Mouse (Mus musculus): Measurements from ENCODE around the gene H2-T23.
"Not testable (repeated sequence)": the region's sequence is repeated elsewhere in the genome, so short reads cannot be mapped to it uniquely, and the experiment has no call there.

Gene H2-T23

GRCm38 (mm10) chr17:36022922-36023321 is 9.7 kb downstream of the H2-T23 start:
- no peak for DNase-seq

GRCm38 (mm10) chr17:36022098-36022497 is 10.6 kb downstream of the H2-T23 start:
- DNase-seq: no peak

- DNase-seq: no peak
These were observed 11.3 kb downstream of the H2-T23 start for GRCm38 (mm10) chr17:36021309-36021708.

- no peak for DNase-seq
These were observed 12.2 kb downstream of the H2-T23 start, which contains the start of gene H2-T24 for GRCm38 (mm10) chr17:36020191-36021073. H2-T24 (minus strand) TSS chr17:36020560.

- no peak for DNase-seq
These were observed 13.1 kb downstream of the H2-T23 start for GRCm38 (mm10) chr17:36019519-36019918.

- DNase-seq: no peak
These were observed 13.7 kb downstream of the H2-T23 start for GRCm38 (mm10) chr17:36018979-36019378.

GRCm38 (mm10) chr17:36017046-36017445 is 15.6 kb downstream of the H2-T23 start:
- no peak for DNase-seq

GRCm38 (mm10) chr17:36014977-36015376 is 17.7 kb downstream of the H2-T23 start:
- no peak for DNase-seq

- not testable (repeated sequence) for DNase-seq
These were observed 28.2 kb downstream of the H2-T23 start for GRCm38 (mm10) chr17:36004409-36004808.

- DNase-seq: no peak
These were observed 29.3 kb downstream of the H2-T23 start for GRCm38 (mm10) chr17:36003331-36003730.

- no peak for DNase-seq
These were observed 30.7 kb downstream of the H2-T23 start for GRCm38 (mm10) chr17:36001966-36002365.

GRCm38 (mm10) chr17:36001121-36001897 is 31.3 kb downstream of the H2-T23 start:
- DNase-seq: no peak

GRCm38 (mm10) chr17:36000349-36000748 is 32.3 kb downstream of the H2-T23 start:
- no peak for DNase-seq

GRCm38 (mm10) chr17:35999356-35999755 is 33.3 kb downstream of the H2-T23 start:
- DNase-seq: no peak

- DNase-seq: no peak
These were observed 33.9 kb downstream of the H2-T23 start for GRCm38 (mm10) chr17:35998545-35999305.

- DNase-seq: no peak
These were observed 34.7 kb downstream of the H2-T23 start for GRCm38 (mm10) chr17:35997713-35998510.

GRCm38 (mm10) chr17:35996949-35997348 is 35.7 kb downstream of the H2-T23 start:
- peak; percentile 94 for DNase-seq

- DNase-seq: no peak
These were observed 37.8 kb downstream of the H2-T23 start for GRCm38 (mm10) chr17:35994879-35995240.

GRCm38 (mm10) chr17:35994175-35994878 is 38.3 kb downstream of the H2-T23 start:
- DNase-seq: peak; percentile 69

GRCm38 (mm10) chr17:35993675-35994074 is 39.0 kb downstream of the H2-T23 start:
- peak; percentile 70 for DNase-seq

- no peak for DNase-seq
These were observed 40.9 kb downstream of the H2-T23 start for GRCm38 (mm10) chr17:35991781-35992180.

- no peak for DNase-seq
These were observed 50.9 kb downstream of the H2-T23 start for GRCm38 (mm10) chr17:35981776-35982175.
